ENCODE assay signal across 12 mouse cellular contexts in the genomic region with DNA sequence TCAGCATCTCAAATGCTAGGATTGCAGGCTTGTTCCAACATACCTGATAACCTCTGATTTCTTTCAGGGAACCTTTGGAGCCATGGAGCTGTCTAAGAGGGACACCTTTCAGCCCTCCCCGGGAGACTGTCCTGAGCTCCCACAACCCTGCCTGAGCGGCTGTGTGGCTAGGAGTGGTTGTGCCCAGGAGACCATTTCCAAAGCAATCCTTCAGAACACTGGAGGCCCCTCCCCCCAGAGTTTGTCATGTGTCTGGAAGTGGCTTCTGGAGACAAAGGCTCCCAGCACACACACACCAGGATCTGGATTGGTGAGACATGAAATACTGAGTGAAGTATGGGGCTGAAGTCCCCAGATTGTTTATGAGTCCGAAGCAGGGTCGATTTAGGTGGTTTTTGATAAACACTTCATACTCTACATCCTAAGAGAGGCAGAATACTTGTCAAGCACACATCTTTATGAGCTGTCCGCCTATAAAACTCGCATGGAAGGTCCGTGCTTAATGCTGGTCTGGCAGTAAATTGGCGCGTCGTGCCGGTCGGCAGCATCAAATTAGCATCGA. TPM values are rescaled to one million over a fixed set of nuclear protein-coding genes. Genes with fewer than 3 reads are reported as not detected.
A peak's percentile ranks its signal among the peaks of the same experiment; 100 is the strongest.
DNase-seq lines count a peak whose midpoint lies in the region; ATAC-seq and TF ChIP-seq lines count a peak whose summit lies in the region.
"Had no signal": no experiment of that assay in that cellular context is flagged by ENCODE, and none has a peak within 500 bp of the region (broad histone marks: within the 10 kb centered on the region; RNA-seq: fewer than 3 reads in every experiment).

No protein-coding gene starts in this region.

- no peaks in the 10 kb centered on the region for H3K27me3 ChIP-seq in lung, postnatal 0 days (replicated peaks; ENCODE audit: insufficient read depth, low read length)
- peaks cover 12% of the 10 kb centered on the region; the same call in 1 of the 2 replicates for H3K27me3 ChIP-seq in embryonic facial prominence, embryonic 10.5 days (replicated peaks; ENCODE audit: low read depth, poor library complexity, severe bottlenecking)
- no peaks in the 10 kb centered on the region for H3K27me3 ChIP-seq in hindbrain, postnatal 0 days (ENCODE audit: insufficient read depth, low read length)
- H3K27me3 ChIP-seq in heart, embryonic 12.5 days (replicated peaks) = 0 out of 2 replicates have a peak, but pooled peaks cover 10% of the 10 kb centered on the region
- H3K27me3 ChIP-seq: hindbrain, embryonic 15.5 days; liver, embryonic 15.5 days had no signal

- H3K4me3 ChIP-seq in lung, postnatal 0 days (ENCODE audit: low read depth, low read length) = no peak overlapping the region
- peak overlapping the region; percentile 42; the same call in 1 of the 2 replicates for H3K4me3 ChIP-seq in embryonic facial prominence, embryonic 10.5 days
- no peak overlapping the region for H3K4me3 ChIP-seq in hindbrain, postnatal 0 days (ENCODE audit: low read length)
- no peak overlapping the region for H3K4me3 ChIP-seq in heart, embryonic 12.5 days
- H3K4me3 ChIP-seq: hindbrain, embryonic 15.5 days; liver, embryonic 15.5 days had no signal

- H3K9me3 ChIP-seq in lung, postnatal 0 days (ENCODE audit: low read length) = no peaks in the 10 kb centered on the region
- no peaks in the 10 kb centered on the region for H3K9me3 ChIP-seq in embryonic facial prominence, embryonic 10.5 days
- H3K9me3 ChIP-seq in hindbrain, postnatal 0 days (ENCODE audit: low read length) = no peaks in the 10 kb centered on the region
- H3K9me3 ChIP-seq in heart, embryonic 12.5 days (replicated peaks) = no peaks in the 10 kb centered on the region
- H3K9me3 ChIP-seq: hindbrain, embryonic 15.5 days; liver, embryonic 15.5 days had no signal

- peak; percentile 12 for DNase-seq in lung, postnatal 0 days (ENCODE audit: low spot score)
- DNase-seq in lung, adult 18-20 months = no peak
- DNase-seq in embryonic facial prominence, embryonic 10.5 days (ENCODE audit: low spot score) = peak; percentile 57
- DNase-seq in hindbrain, postnatal 0 days (ENCODE audit: low spot score) = no peak
- DNase-seq in retina, postnatal 1 day = peak; percentile 32
- DNase-seq: adrenal gland, postnatal 36 days; cerebellum, adult 8-10 months; thymus, postnatal 25 days had no signal

- H3K9ac ChIP-seq in lung, postnatal 0 days (replicated peaks; ENCODE audit: low read depth) = no peak overlapping the region
- H3K9ac ChIP-seq in hindbrain, postnatal 0 days (replicated peaks; ENCODE audit: low read length) = no peak overlapping the region
- no peak overlapping the region for H3K9ac ChIP-seq in heart, embryonic 12.5 days
- H3K9ac ChIP-seq: hindbrain, embryonic 15.5 days; liver, embryonic 15.5 days had no signal

- no peak for TF ChIP-seq EP300 in lung, postnatal 0 days (IDR thresholded peaks at IDR 0.05)

- H3K4me2 ChIP-seq in lung, postnatal 0 days (replicated peaks; ENCODE audit: low read depth, low read length) = no peak overlapping the region
- no peak overlapping the region for H3K4me2 ChIP-seq in hindbrain, postnatal 0 days (ENCODE audit: low read depth, low read length)
- H3K4me2 ChIP-seq in heart, embryonic 12.5 days = no peak overlapping the region
- H3K4me2 ChIP-seq: hindbrain, embryonic 15.5 days; liver, embryonic 15.5 days had no signal

- no peak for TF ChIP-seq CTCF in lung, postnatal 0 days (IDR thresholded peaks at IDR 0.05)
- TF ChIP-seq CTCF in hindbrain, postnatal 0 days (IDR thresholded peaks at IDR 0.05; ENCODE audit: low read depth) = no peak

- no peak overlapping the region for H3K27ac ChIP-seq in lung, postnatal 0 days (ENCODE audit: low read length)
- peak overlapping the region; percentile 77 for H3K27ac ChIP-seq in embryonic facial prominence, embryonic 10.5 days (replicated peaks)
- H3K27ac ChIP-seq in hindbrain, postnatal 0 days = no peak overlapping the region
- H3K27ac ChIP-seq in heart, embryonic 12.5 days (ENCODE audit: poor library complexity, severe bottlenecking) = no peak overlapping the region
- H3K27ac ChIP-seq: liver, embryonic 15.5 days had no signal

- no peaks in the 10 kb centered on the region for H3K36me3 ChIP-seq in lung, postnatal 0 days (ENCODE audit: insufficient read depth, low read length)
- H3K36me3 ChIP-seq in embryonic facial prominence, embryonic 10.5 days (replicated peaks) = no peaks in the 10 kb centered on the region
- no peaks in the 10 kb centered on the region for H3K36me3 ChIP-seq in hindbrain, postnatal 0 days (ENCODE audit: insufficient read depth, low read length)
- no peaks in the 10 kb centered on the region for H3K36me3 ChIP-seq in heart, embryonic 12.5 days
- H3K36me3 ChIP-seq: hindbrain, embryonic 15.5 days; liver, embryonic 15.5 days had no signal

- WGBS in lung, postnatal 0 days = 42% methylated on average over 13 of the region's 13 CpGs
- WGBS in embryonic facial prominence, embryonic 10.5 days = 62% methylated on average over 13 of the region's 13 CpGs
- WGBS in hindbrain, postnatal 0 days = 27% methylated on average over 13 of the region's 13 CpGs
- 69% methylated on average over 13 of the region's 13 CpGs for WGBS in heart, embryonic 12.5 days

- peaks cover 5% of the 10 kb centered on the region; the same call in 1 of the 2 replicates for H3K4me1 ChIP-seq in lung, postnatal 0 days (ENCODE audit: insufficient read depth, low read depth, low read length)
- peaks cover 51% of the 10 kb centered on the region for H3K4me1 ChIP-seq in embryonic facial prominence, embryonic 10.5 days
- peaks cover 15% of the 10 kb centered on the region for H3K4me1 ChIP-seq in hindbrain, postnatal 0 days (ENCODE audit: insufficient read depth, low read length)
- H3K4me1 ChIP-seq in heart, embryonic 12.5 days (replicated peaks) = peaks cover 17% of the 10 kb centered on the region

- no peak for ATAC-seq in lung, postnatal 0 days
- ATAC-seq in hindbrain, postnatal 0 days = 0 out of 2 replicates have a peak, but pooled peaks have one; percentile 30
- no peak for ATAC-seq in CD4-positive, CD25-positive, alpha-beta regulatory T cell, adult 4 months
- no peak for ATAC-seq in heart, embryonic 12.5 days (ENCODE audit: insufficient number of reproducible peaks, low FRiP score)

RNA-seq across cellular contexts. Expression of a gene that starts 12.5 kb away (rescaled TPM):
- 4.7 and 5.9 TPM in 2 replicates for polyA plus RNA-seq in lung, postnatal 0 days (2015; fragmentation: Nextera tagmentation; extraction: Ambion mirVana)
- polyA plus RNA-seq in embryonic facial prominence, embryonic 10.5 days (2016; fragmentation: Nextera tagmentation; extraction: Ambion mirVana) = 5.8 and 7.6 TPM in 2 replicates
- total RNA-seq in hindbrain, postnatal 0 days (2014; rRNA removed) = 27.8 and 38.6 TPM in 2 replicates
- 9.8 and 10.0 TPM in 2 replicates for polyA plus RNA-seq in hindbrain, postnatal 0 days (2015; fragmentation: Nextera tagmentation; extraction: Ambion mirVana)
- under 1 TPM in 1 of 2 experiments, not detected in 1; 0.15 TPM for polyA plus RNA-seq in CD4-positive, CD25-positive, alpha-beta regulatory T cell, adult 4 months (2017; shearing (Covaris generic))
- 1.1 and 1.4 TPM in 2 replicates for polyA plus RNA-seq in heart, embryonic 12.5 days (2016; fragmentation: Nextera tagmentation; extraction: Ambion mirVana)

Comparison
In these comparisons a context has a peak if more than half of its experiments do, and no peak if none do; other contexts are left out.
1. DNase-seq: peak in lung, postnatal 0 days (single experiment), embryonic facial prominence, embryonic 10.5 days (single experiment) and retina, postnatal 1 day (single experiment); none in lung, adult 18-20 months (0 of 2) and hindbrain, postnatal 0 days (single experiment).